Mouse (Mus musculus) heart, embryonic 15.5 days (tissue): ENCODE results near the gene Ggt6. TPM values are rescaled to one million over a fixed set of nuclear protein-coding genes. Genes with fewer than 3 reads are reported as not detected.
"Not testable (repeated sequence)": the region's sequence is repeated elsewhere in the genome, so short reads cannot be mapped to it uniquely, and the experiment has no call there.

Experiments
- ATAC-seq: fragments of 200-750 bp; cut with Nextera tagmentation; replicated peaks from 2 replicates; pipeline ENCODE4 v1.8.0; 2017; ENCODE audit warnings: low read depth, moderate TSS enrichment; ENCODE audit not compliant: insufficient number of reproducible peaks, insufficient read depth, low FRiP score
- H3K27ac ChIP-seq: fragments of 300-500 bp; sonication (generic); 2 replicates; pipeline ENCODE4 v1.5.1; 2015; ENCODE audit warnings: mild to moderate bottlenecking, inconsistent platforms
- H3K27me3 ChIP-seq: fragments of 300-500 bp; sonication (generic); 2 replicates; pipeline ENCODE4 v1.6.1; 2015; ENCODE audit warnings: inconsistent platforms
- H3K36me3 ChIP-seq: fragments of 300-500 bp; sonication (generic); 2 replicates; pipeline ENCODE4 v1.6.1; 2015; ENCODE audit warnings: mild to moderate bottlenecking, inconsistent platforms
- H3K4me1 ChIP-seq: fragments of 300-500 bp; sonication (generic); replicated peaks from 2 replicates; pipeline ENCODE4 v1.6.1; 2015; ENCODE audit warnings: inconsistent platforms
- H3K4me2 ChIP-seq: fragments of 300-500 bp; sonication (generic); 2 replicates; pipeline ENCODE4 v1.6.1; 2015; ENCODE audit warnings: inconsistent platforms, mild to moderate bottlenecking, moderate library complexity
- H3K4me3 ChIP-seq: fragments of 300-500 bp; sonication (generic); 2 replicates; pipeline ENCODE4 v1.5.1; 2015; ENCODE audit warnings: mild to moderate bottlenecking, inconsistent platforms
- H3K9ac ChIP-seq: fragments of 300-500 bp; sonication (generic); 2 replicates; pipeline ENCODE4 v1.6.1; 2015; ENCODE audit warnings: mild to moderate bottlenecking, inconsistent platforms
- H3K9me3 ChIP-seq: fragments of 300-500 bp; sonication (generic); replicated peaks from 2 replicates; pipeline ENCODE4 v1.6.1; 2016; ENCODE audit warnings: inconsistent platforms
- WGBS: fragments of 180-500 bp; shearing (Covaris S2); methylation state at CpG from one replicate; pipeline ENCODE4 v1.1.7; 2015; ENCODE audit warnings: mixed read lengths; 5-methylcytosine and 5-hydroxymethylcytosine counted together
- polyA plus RNA-seq: library from polyadenylated mRNA; unstranded; fragments of >200 nt; fragmentation: Nextera tagmentation; extraction: Ambion mirVana; gene quantifications from 2 replicates; pipeline ENCODE4 v1.2.1, GENCODE M21; 2015

Gene Ggt6
- polyA plus RNA-seq, 1 experiment from 2014 or later, result not detected

DNA sequence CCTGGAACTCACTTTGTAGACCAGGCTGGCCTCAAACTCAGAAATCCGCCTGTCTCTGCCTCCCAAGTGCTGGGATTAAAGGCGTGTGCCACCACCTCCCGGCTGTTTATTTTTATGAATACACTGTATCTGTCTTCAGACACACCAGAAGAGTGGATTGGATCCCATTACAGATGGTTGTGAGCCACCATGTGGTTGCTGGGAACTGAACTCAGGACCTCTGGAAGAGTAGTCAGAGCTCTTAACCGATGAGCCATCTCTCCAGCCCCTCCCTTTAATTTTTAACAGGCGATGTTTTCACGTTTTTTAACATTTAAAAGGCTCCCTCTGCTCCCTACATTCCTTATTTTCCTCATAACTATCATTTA, 5.3 kb downstream of the Ggt6 start:
- H3K4me1 ChIP-seq, result peaks cover 21% of the 10 kb centered on the region
- not testable (repeated sequence) for H3K27me3 ChIP-seq, H3K9me3 ChIP-seq, ATAC-seq
- H3K4me2 ChIP-seq, result peak overlapping the region; percentile 95
- peaks cover 34% of the 10 kb centered on the region for H3K36me3 ChIP-seq
- peak overlapping the region; percentile 85 for H3K27ac ChIP-seq
- 33% methylated on average over 6 of the region's 6 CpGs for WGBS
- peak overlapping the region; percentile 81 for H3K9ac ChIP-seq
- peak overlapping the region; percentile 87 for H3K4me3 ChIP-seq

- Histone ChIP-seq H3K9ac (peak within 1 kb of the TSS; percentile 81), H3K4me3 (peak within 1 kb of the TSS; percentile 87), H3K4me2 (peak within 1 kb of the TSS; percentile 95), H3K36me3 (peaks cover 39% of the 10 kb centered on the region), H3K9me3 (no peaks in the 10 kb centered on the region), H3K4me1 (peaks cover 16% of the 10 kb centered on the region), H3K27ac (peak within 1 kb of the TSS; percentile 85), H3K27me3 (no peaks in the 10 kb centered on the region)
- under 1% methylated on average over 46 of the region's 46 CpGs for WGBS
- ATAC-seq, result peak; percentile 92
These were observed 5.8 kb downstream of the Ggt6 start, which contains the start of gene Mybbp1a for GRCm38 (mm10) chr11:72440965-72441664. Gene Mybbp1a, plus strand, starts transcription at chr11:72441355.

DNA sequence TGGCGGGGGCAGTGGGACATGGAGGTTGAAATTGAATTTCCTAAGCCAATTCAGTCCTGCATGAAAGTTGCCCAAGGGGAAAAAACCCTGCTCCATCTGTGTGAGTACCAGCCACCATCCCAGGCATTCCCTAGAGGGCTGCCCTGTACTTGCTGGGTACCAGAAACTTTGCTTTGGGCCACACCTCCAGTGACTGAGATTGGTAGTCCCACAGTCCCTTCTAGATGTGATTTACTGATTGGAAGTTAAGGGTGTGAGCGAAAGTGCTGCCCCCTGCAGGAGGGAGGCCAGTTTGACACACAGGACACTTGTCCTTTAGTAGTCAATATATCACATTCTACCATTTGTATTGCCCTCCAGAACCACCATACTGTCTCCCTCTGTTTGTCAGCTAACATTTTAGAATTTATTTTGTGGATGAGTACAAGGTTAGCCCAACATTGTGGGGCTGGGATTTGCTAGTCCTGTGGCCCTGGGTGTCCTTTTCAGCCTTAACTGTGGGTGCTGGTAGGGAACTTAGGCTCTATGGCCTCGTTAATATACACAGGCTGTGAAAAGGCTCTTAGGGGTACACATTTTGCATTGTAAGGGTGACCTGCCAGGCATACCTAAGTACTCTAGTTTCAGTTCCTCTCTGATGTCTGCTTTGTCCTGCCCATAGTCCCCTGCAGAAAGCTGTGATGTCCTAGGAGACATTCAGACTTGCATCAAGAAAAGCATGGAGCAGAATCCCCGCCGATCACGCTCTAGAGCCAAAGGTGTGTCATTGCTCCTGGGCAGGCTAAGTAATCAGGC, 11.2 kb downstream of the Ggt6 start:
- Histone ChIP-seq H3K4me3 (no peak overlapping the region), H3K27ac (no peak overlapping the region), H3K9ac (no peak overlapping the region), H3K9me3 (no peaks in the 10 kb centered on the region), H3K27me3 (no peaks in the 10 kb centered on the region), H3K36me3 (peaks cover 93% of the 10 kb centered on the region), H3K4me1 (peaks cover 12% of the 10 kb centered on the region), H3K4me2 (no peak overlapping the region)
- 86% methylated on average over 6 of the region's 6 CpGs for WGBS
- no peak for ATAC-seq

GRCm38 (mm10) chr11:72447475-72447874, 12.1 kb downstream of the Ggt6 start:
- no peak overlapping the region for H3K4me3 ChIP-seq
- no peaks in the 10 kb centered on the region for H3K27me3 ChIP-seq
- peaks cover 2% of the 10 kb centered on the region; the same call in 1 of the 2 replicates for H3K4me1 ChIP-seq
- no peak overlapping the region for H3K9ac ChIP-seq
- H3K9me3 ChIP-seq, result no peaks in the 10 kb centered on the region
- H3K4me2 ChIP-seq, result no peak overlapping the region
- H3K36me3 ChIP-seq, result peaks cover 99% of the 10 kb centered on the region
- WGBS, result 67% methylated on average over 8 of the region's 8 CpGs
- H3K27ac ChIP-seq, result no peak overlapping the region
- no peak for ATAC-seq

DNA sequence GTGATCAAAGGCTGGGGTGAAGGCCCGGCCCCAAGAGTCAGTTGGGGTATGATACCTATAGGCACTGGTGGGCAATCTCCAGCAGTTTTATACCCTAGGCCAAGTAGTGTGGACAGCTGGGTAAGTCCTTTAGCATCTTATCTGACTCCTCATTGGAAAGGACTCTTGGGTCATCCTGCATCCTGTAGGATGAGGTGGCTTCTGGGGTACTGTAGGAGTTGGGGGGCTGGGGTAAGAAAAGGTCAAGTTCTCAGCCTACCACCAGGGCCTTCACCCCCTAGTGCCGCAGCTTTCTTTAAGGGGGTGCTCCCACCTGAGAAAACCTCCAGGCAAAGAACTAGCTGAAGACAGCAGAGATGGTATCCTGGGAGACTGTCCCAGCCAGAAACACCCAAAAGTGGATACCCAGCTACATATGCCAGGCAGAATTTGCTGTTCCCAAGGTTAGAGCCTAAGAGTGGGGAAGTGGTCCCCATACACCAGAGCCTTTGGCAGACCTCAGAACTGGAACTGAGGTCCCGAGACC, 16.9 kb downstream of the Ggt6 start:
- no peak for ATAC-seq
- H3K27ac ChIP-seq, result no peak overlapping the region
- H3K4me2 ChIP-seq, result no peak overlapping the region
- no peaks in the 10 kb centered on the region for H3K4me1 ChIP-seq
- no peak overlapping the region for H3K4me3 ChIP-seq
- no peaks in the 10 kb centered on the region for H3K9me3 ChIP-seq
- H3K27me3 ChIP-seq, result no peaks in the 10 kb centered on the region
- no peak overlapping the region for H3K9ac ChIP-seq
- H3K36me3 ChIP-seq, result peaks cover 56% of the 10 kb centered on the region
- 79% methylated on average over 3 of the region's 3 CpGs for WGBS

GRCm38 (mm10) chr11:72453105-72453953, 18.0 kb downstream of the Ggt6 start:
- Histone ChIP-seq H3K4me3 (no peak overlapping the region), H3K4me1 (peaks cover 8% of the 10 kb centered on the region), H3K27ac (0 out of 2 replicates have a peak overlapping the region, but pooled peaks have one; percentile 16), H3K9me3 (no peaks in the 10 kb centered on the region), H3K4me2 (no peak overlapping the region), H3K27me3 (no peaks in the 10 kb centered on the region), H3K36me3 (peaks cover 45% of the 10 kb centered on the region), H3K9ac (no peak overlapping the region)
- 57% methylated on average over 15 of the region's 15 CpGs for WGBS
- no peak for ATAC-seq

DNA sequence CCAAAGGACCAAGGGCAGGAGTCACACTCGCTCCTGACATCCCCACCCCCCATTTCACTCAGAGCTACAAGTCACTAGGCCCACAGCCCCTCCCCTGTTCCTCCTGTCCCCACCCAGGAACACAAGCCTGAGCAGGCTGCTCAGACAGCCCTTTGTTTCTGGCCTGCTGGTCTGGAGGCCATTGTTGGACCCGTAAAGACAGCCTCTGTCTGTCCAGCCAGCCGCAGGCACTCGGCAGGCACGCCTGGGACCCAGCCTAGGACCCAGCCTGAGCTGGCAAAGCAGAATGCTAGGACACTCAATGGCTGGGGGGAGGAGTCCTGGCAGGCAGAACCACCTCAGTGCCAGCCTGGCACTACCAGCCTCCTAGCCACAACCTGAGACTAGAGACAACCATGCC, 20.4 kb downstream of the Ggt6 start:
- H3K9ac ChIP-seq, result no peak overlapping the region
- WGBS, result 65% methylated on average over 5 of the region's 5 CpGs
- H3K27ac ChIP-seq, result no peak overlapping the region

DNA sequence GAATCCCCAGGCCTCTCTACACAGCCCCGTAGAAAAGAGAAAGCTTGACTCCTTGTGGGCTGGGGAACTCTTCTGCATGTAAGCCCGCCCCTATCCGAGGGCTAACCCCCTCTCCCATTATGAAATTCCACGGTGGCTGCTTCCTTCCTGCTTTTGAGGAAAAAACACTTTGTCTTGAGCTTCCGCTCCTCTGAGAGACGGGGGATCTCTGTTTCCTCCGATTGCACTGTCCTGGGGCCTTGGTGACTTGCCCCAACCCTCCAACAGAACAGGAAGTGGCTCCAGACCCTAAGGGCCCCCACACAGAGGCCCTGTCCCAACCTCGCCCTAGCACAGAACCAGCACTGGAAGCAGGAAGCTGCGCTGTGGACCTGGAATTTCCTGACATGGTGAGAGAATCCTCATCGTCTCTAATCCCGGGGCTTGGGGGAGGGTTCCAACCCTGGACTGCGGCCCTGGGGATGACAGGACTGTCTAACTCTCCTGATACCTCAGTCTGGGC, 22.7 kb downstream of the Ggt6 start:
- Histone ChIP-seq H3K4me2 (no peak overlapping the region), H3K4me1 (peaks cover 19% of the 10 kb centered on the region), H3K9ac (no peak overlapping the region), H3K27me3 (no peaks in the 10 kb centered on the region), H3K27ac (peak overlapping the region; percentile 70), H3K36me3 (no peaks in the 10 kb centered on the region), H3K4me3 (no peak overlapping the region), H3K9me3 (no peaks in the 10 kb centered on the region)
- 40% methylated on average over 12 of the region's 12 CpGs for WGBS
- peak; percentile 78 for ATAC-seq

More for the DNA sequence above, 20.4 kb downstream of the Ggt6 start:
- Histone ChIP-seq H3K4me2 (no peak overlapping the region), H3K27me3 (no peaks in the 10 kb centered on the region), H3K4me3 (no peak overlapping the region), H3K9me3 (no peaks in the 10 kb centered on the region), H3K36me3 (peaks cover 21% of the 10 kb centered on the region), H3K4me1 (peaks cover 15% of the 10 kb centered on the region)
- ATAC-seq, result no peak

DNA sequence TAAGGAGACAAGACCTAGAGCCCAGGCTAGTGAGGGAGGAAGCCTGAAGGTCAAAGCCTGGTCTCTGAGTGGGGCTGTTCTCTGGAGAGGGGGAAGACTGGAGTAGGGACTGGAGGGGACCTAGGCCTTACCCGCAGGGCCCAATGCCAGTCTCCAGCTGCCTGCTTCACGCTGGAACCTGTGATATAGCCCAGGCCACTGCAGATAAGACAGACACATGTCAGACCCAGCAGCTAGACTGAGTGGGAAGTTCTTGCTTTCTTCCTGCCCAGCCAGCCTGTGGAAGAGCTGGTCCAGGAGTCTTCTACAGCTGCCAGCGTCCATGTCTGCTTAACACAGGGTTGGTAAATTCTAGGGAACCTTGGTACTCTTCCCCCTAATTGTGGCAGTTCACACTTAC, 23.2 kb downstream of the Ggt6 start:
- Histone ChIP-seq H3K4me1 (peaks cover 19% of the 10 kb centered on the region), H3K4me3 (no peak overlapping the region), H3K9me3 (no peaks in the 10 kb centered on the region), H3K9ac (no peak overlapping the region), H3K36me3 (no peaks in the 10 kb centered on the region), H3K4me2 (no peak overlapping the region), H3K27ac (peak overlapping the region; percentile 70), H3K27me3 (no peaks in the 10 kb centered on the region)
- WGBS, result 31% methylated on average over 3 of the region's 3 CpGs
- ATAC-seq, result no peak

- Histone ChIP-seq H3K4me3 (no peak overlapping the region), H3K27me3 (no peaks in the 10 kb centered on the region), H3K36me3 (no peaks in the 10 kb centered on the region), H3K27ac (no peak overlapping the region), H3K9me3 (no peaks in the 10 kb centered on the region), H3K4me2 (no peak overlapping the region), H3K9ac (no peak overlapping the region), H3K4me1 (peaks cover 27% of the 10 kb centered on the region)
- 41% methylated on average over 5 of the region's 5 CpGs for WGBS
- no peak for ATAC-seq
These were observed 26.2 kb downstream of the Ggt6 start for GRCm38 (mm10) chr11:72461500-72461981.
